Mouse (Mus musculus) ES-Bruce4 (cell line): Measurements from ENCODE around the gene Wdr46.

ENCODE experiments used
- CTCF ChIP-seq: IDR thresholded peaks from one replicate; pipeline ENCODE4 v1.8.1; 2011; ENCODE audit warnings: low read depth, low read length
- EP300 ChIP-seq: IDR thresholded peaks from 2 replicates; pipeline ENCODE4 v1.6.1; 2011; ENCODE audit warnings: low read depth, low read length; ENCODE audit not compliant: insufficient read depth
- POLR2A ChIP-seq: IDR thresholded peaks from one replicate; pipeline ENCODE4 v1.8.1; 2011; ENCODE audit warnings: low read length; ENCODE audit not compliant: insufficient read depth

DNA sequence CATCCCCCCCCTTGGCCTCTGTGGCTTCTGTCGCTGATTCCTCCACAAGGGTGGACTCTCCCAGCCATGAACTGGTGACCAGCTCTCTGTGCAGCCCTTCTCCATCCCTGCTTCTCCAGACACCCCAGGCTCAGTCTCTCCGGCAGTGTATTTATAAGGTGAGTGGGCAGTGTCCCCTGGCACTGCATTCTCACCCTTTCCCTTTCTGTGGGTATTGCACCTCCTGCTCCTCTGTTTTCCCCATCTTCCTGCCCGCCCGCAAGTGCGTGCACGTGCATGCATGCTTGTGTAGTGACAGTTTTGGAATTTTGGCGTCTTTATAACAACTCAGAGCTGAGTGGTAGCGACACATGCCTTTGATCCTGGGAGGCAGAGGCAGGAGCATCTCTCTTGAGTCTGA is 26.6 kb upstream of the Wdr46 start:
- TF ChIP-seq POLR2A (no peak), EP300 (no peak), CTCF (no peak)
